Mouse (Mus musculus) cerebellum, adult 2 months (tissue): Measurements from ENCODE around the gene Arl9.

Experiments used
- CTCF ChIP-seq: fragments of 200-500 bp; IDR thresholded peaks from 2 replicates; pipeline ENCODE4 v1.5.1; 2011; ENCODE audit warnings: low read depth, mild to moderate bottlenecking, control low read depth, low read length, moderate library complexity, borderline replicate concordance; ENCODE audit not compliant: insufficient read depth
- POLR2A ChIP-seq: fragments of 200-500 bp; IDR thresholded peaks from 2 replicates; pipeline ENCODE4 v1.6.1; 2011; ENCODE audit warnings: low read length, control low read depth, borderline replicate concordance; ENCODE audit not compliant: insufficient read depth

- TF ChIP-seq POLR2A (no peak), CTCF (no peak)
These were observed 48.8 kb downstream of the Arl9 start for GRCm38 (mm10) chr5:77052616-77053015.
